Mouse (Mus musculus) CH12.LX (cell line): ENCODE data around the gene 3110001I22Rik. TPM values are rescaled to one million over a fixed set of nuclear protein-coding genes. Genes with fewer than 3 reads are reported as not detected.

Experiments used
- DNase-seq: peaks from one replicate; pipeline ENCODE4 v3.0.0-alpha.2; 2013; ENCODE audit errors: extremely low read depth
- H3K27ac ChIP-seq: 2 replicates; pipeline ENCODE4 v1.5.1; 2012; ENCODE audit warnings: low read depth, mild to moderate bottlenecking, control low read depth, moderate library complexity; ENCODE audit not compliant: insufficient read depth
- H3K27me3 ChIP-seq: replicated peaks from 2 replicates; pipeline ENCODE3; 2012; ENCODE audit warnings: inconsistent platforms
- H3K36me3 ChIP-seq, 2 experiments: replicated peaks in 1 of 2; 2 replicates each; pipeline versions ENCODE3 to v1.6.1; 2012; ENCODE audit warnings: inconsistent platforms in 1 of 2, low read length in 1 of 2, mild to moderate bottlenecking in 1 of 2, mixed read lengths in 1 of 2, moderate library complexity in 1 of 2; ENCODE audit not compliant: control insufficient read depth in 1 of 2, insufficient read depth in 1 of 2
- H3K4me1 ChIP-seq, 2 experiments: 2 replicates each; pipeline ENCODE4 v1.6.1; 2012; ENCODE audit warnings: inconsistent platforms in 1 of 2, moderate library complexity in 1 of 2; ENCODE audit not compliant: insufficient read depth in 2 of 2, control insufficient read depth in 1 of 2
- H3K4me2 ChIP-seq: 2 replicates; pipeline ENCODE4 v1.6.1; 2012; ENCODE audit warnings: low read depth, mild to moderate bottlenecking, control low read depth; ENCODE audit not compliant: poor library complexity, insufficient read depth, severe bottlenecking
- H3K4me3 ChIP-seq, 3 experiments: fragments of 150-350 bp in 1 of 3; sonication (generic) in 1 of 3; replicated peaks in 1 of 3; 2 replicates each; pipeline versions ENCODE3 to v1.5.1; 2011 to 2012; ENCODE audit warnings: low read depth in 2 of 3, low read length in 2 of 3, mild to moderate bottlenecking in 2 of 3, moderate library complexity in 2 of 3, control low read depth in 1 of 3, improper control_type of control experiment in 1 of 3, inconsistent platforms in 1 of 3, mixed read lengths in 1 of 3; ENCODE audit not compliant: poor library complexity in 1 of 3
- H3K79me2 ChIP-seq: replicated peaks from 2 replicates; pipeline ENCODE4 v1.6.1; 2012; ENCODE audit warnings: mild to moderate bottlenecking, moderate library complexity; ENCODE audit not compliant: control insufficient read depth, poor library complexity, insufficient read depth, severe bottlenecking; ENCODE audit errors: extremely low read depth
- H3K9ac ChIP-seq: 2 replicates; pipeline ENCODE4 v1.6.1; 2012; ENCODE audit warnings: low read depth, mild to moderate bottlenecking, control low read depth, moderate library complexity; ENCODE audit not compliant: insufficient read depth
- H3K9me3 ChIP-seq: replicated peaks from 2 replicates; pipeline ENCODE3; 2012; ENCODE audit warnings: low read length, inconsistent platforms, mixed read lengths
- BHLHE40 ChIP-seq: IDR thresholded peaks from 2 replicates; pipeline ENCODE4 v1.6.1; 2011; ENCODE audit warnings: mild to moderate bottlenecking, low read depth, low read length, improper control_type of control experiment
- CHD1 ChIP-seq: IDR thresholded peaks from 2 replicates; pipeline ENCODE4 v1.6.1; 2012; ENCODE audit warnings: low read depth, low read length, improper control_type of control experiment, inconsistent platforms
- E2F4 ChIP-seq: IDR thresholded peaks from 2 replicates; pipeline ENCODE4 v1.6.1; 2011; ENCODE audit warnings: low read depth, low read length, improper control_type of control experiment; ENCODE audit not compliant: insufficient replicate concordance
- ELF1 ChIP-seq: IDR thresholded peaks from 2 replicates; pipeline ENCODE4 v1.6.1; 2014; ENCODE audit warnings: low read depth, mild to moderate bottlenecking, inconsistent platforms, low read length, improper control_type of control experiment
- ETS1 ChIP-seq: conservative IDR thresholded peaks from 2 replicates; pipeline ENCODE4 v1.6.1; 2012; ENCODE audit warnings: low read depth, mild to moderate bottlenecking, inconsistent platforms, low read length, improper control_type of control experiment, moderate library complexity
- GABPA ChIP-seq: IDR thresholded peaks from 2 replicates; pipeline ENCODE4 v1.6.1; 2012; ENCODE audit warnings: low read depth, low read length, improper control_type of control experiment, inconsistent platforms; ENCODE audit not compliant: insufficient replicate concordance
- HCFC1 ChIP-seq: IDR thresholded peaks from 2 replicates; pipeline ENCODE4 v1.6.1; 2012; ENCODE audit warnings: low read depth, mild to moderate bottlenecking, inconsistent platforms, low read length, improper control_type of control experiment
- IRF4 ChIP-seq: IDR thresholded peaks from 2 replicates; pipeline ENCODE4 v1.6.1; 2014; ENCODE audit warnings: low read depth, mild to moderate bottlenecking, inconsistent platforms, low read length, improper control_type of control experiment
- JUN ChIP-seq: IDR thresholded peaks from 2 replicates; pipeline ENCODE4 v1.6.1; 2011; ENCODE audit warnings: low read depth, mild to moderate bottlenecking, low read length, improper control_type of control experiment, moderate library complexity; ENCODE audit not compliant: insufficient read depth
- KAT2A ChIP-seq: IDR thresholded peaks from 2 replicates; pipeline ENCODE4 v1.6.1; 2012; ENCODE audit warnings: low read length, improper control_type of control experiment, inconsistent platforms; ENCODE audit not compliant: insufficient replicate concordance
- MAFK ChIP-seq: IDR thresholded peaks from 2 replicates; pipeline ENCODE4 v1.6.1; 2011; ENCODE audit warnings: low read length, improper control_type of control experiment; ENCODE audit not compliant: insufficient replicate concordance
- MEF2A ChIP-seq: IDR thresholded peaks from 2 replicates; pipeline ENCODE4 v1.6.1; 2014; ENCODE audit warnings: low read depth, mild to moderate bottlenecking, inconsistent platforms, low read length, improper control_type of control experiment, borderline replicate concordance
- MXI1 ChIP-seq: IDR thresholded peaks from 2 replicates; pipeline ENCODE4 v1.6.1; 2011; ENCODE audit warnings: mild to moderate bottlenecking, low read depth, low read length, improper control_type of control experiment
- MYC ChIP-seq: IDR thresholded peaks from 2 replicates; pipeline ENCODE4 v1.6.1; 2011; ENCODE audit warnings: low read depth, mild to moderate bottlenecking, improper control_type of control experiment, low read length
- NELFE ChIP-seq: IDR thresholded peaks from 2 replicates; pipeline ENCODE4 v1.6.1; 2011; ENCODE audit warnings: low read depth, low read length, improper control_type of control experiment
- NRF1 ChIP-seq: IDR thresholded peaks from 2 replicates; pipeline ENCODE4 v1.6.1; 2014; ENCODE audit warnings: low read depth, mild to moderate bottlenecking, inconsistent platforms, low read length, improper control_type of control experiment, moderate library complexity
- PAX5 ChIP-seq: IDR thresholded peaks from 2 replicates; pipeline ENCODE4 v1.6.1; 2012; ENCODE audit warnings: low read length, inconsistent platforms, mixed read lengths
- POLR2A ChIP-seq: IDR thresholded peaks from 2 replicates; pipeline ENCODE4 v1.6.1; 2011; ENCODE audit warnings: low read depth, mild to moderate bottlenecking, improper control_type of control experiment, low read length
- POLR2AphosphoS2 ChIP-seq: IDR thresholded peaks from 2 replicates; pipeline ENCODE4 v1.6.1; 2011; ENCODE audit warnings: low read depth, low read length, improper control_type of control experiment
- RAD21 ChIP-seq: IDR thresholded peaks from 2 replicates; pipeline ENCODE4 v1.6.1; 2011; ENCODE audit warnings: low read depth, mild to moderate bottlenecking, low read length, improper control_type of control experiment, moderate library complexity
- RCOR1 ChIP-seq: conservative IDR thresholded peaks from 2 replicates; pipeline ENCODE4 v1.6.1; 2012; ENCODE audit warnings: low read depth, mild to moderate bottlenecking, inconsistent platforms, low read length, improper control_type of control experiment
- SIN3A ChIP-seq: IDR thresholded peaks from 2 replicates; pipeline ENCODE4 v1.6.1; 2012; ENCODE audit warnings: low read length, improper control_type of control experiment, inconsistent platforms
- SMC3 ChIP-seq: IDR thresholded peaks from 2 replicates; pipeline ENCODE4 v1.6.1; 2011; ENCODE audit warnings: low read depth, low read length, improper control_type of control experiment
- TBP ChIP-seq: conservative IDR thresholded peaks from 2 replicates; pipeline ENCODE4 v1.6.1; 2011; ENCODE audit warnings: low read depth, low read length, improper control_type of control experiment
- TCF12 ChIP-seq: IDR thresholded peaks from 2 replicates; pipeline ENCODE4 v1.6.1; 2014; ENCODE audit warnings: low read depth, mild to moderate bottlenecking, inconsistent platforms, low read length, improper control_type of control experiment
- ZC3H11A ChIP-seq: IDR thresholded peaks from 2 replicates; pipeline ENCODE4 v1.6.1; 2012; ENCODE audit warnings: low read depth, mild to moderate bottlenecking, inconsistent platforms, low read length, improper control_type of control experiment
- ZKSCAN1 ChIP-seq: IDR thresholded peaks from 2 replicates; pipeline ENCODE4 v1.6.1; 2012; ENCODE audit warnings: low read depth, inconsistent platforms, low read length, improper control_type of control experiment, borderline replicate concordance
- ZMIZ1 ChIP-seq: IDR thresholded peaks from 2 replicates; pipeline ENCODE4 v1.6.1; 2012; ENCODE audit warnings: low read depth, mild to moderate bottlenecking, inconsistent platforms, low read length, improper control_type of control experiment
- ZNF384 ChIP-seq: IDR thresholded peaks from 2 replicates; pipeline ENCODE4 v1.6.1; 2012; ENCODE audit warnings: low read depth, low read length, improper control_type of control experiment, inconsistent platforms
- dilution Hi-C: fragments of 300-500 bp; cut with MboI; formaldehyde crosslinking; loops from 2 replicates; pipeline ENCODE4 v1.14.3; 2020; ENCODE audit warnings: low sequenced_read_pairs; ENCODE audit not compliant: extremely low pct_unique_long_range_greater_than_20kb, extremely low pct_ligation_motif_present
- in situ Hi-C: fragments of 300-500 bp; cut with MboI; formaldehyde crosslinking; loops from 3 replicates; pipeline ENCODE4 v1.14.3; 2019; ENCODE audit warnings: low sequenced_read_pairs, low pct_ligation_motif_present, low pct_unique_long_range_greater_than_20kb, mixed read lengths
- polyA plus RNA-seq: library from polyadenylated mRNA; unstranded; fragments of >175 nt; gene quantifications from 2 replicates; pipeline ENCODE4 v1.2.1, GENCODE M21; 2012; ENCODE audit warnings: low read depth; ENCODE audit not compliant: insufficient read length
- total RNA-seq, 2 experiments: library from RNA; depleted of rRNA; stranded (reverse); fragments of 300-350 nt in 1 of 2; fragments of >200 nt in 1 of 2; gene quantifications; 2 replicates each; pipeline ENCODE4 v1.2.3; 2012 to 2014

The 3110001I22Rik gene
- total RNA-seq (2012; rRNA removed) (5.6 and 9.0 TPM in 2 replicates), total RNA-seq (2014; rRNA removed) (24.2 and 25.4 TPM in 2 replicates), polyA plus RNA-seq (10.8 TPM in 2 replicates)

DNA sequence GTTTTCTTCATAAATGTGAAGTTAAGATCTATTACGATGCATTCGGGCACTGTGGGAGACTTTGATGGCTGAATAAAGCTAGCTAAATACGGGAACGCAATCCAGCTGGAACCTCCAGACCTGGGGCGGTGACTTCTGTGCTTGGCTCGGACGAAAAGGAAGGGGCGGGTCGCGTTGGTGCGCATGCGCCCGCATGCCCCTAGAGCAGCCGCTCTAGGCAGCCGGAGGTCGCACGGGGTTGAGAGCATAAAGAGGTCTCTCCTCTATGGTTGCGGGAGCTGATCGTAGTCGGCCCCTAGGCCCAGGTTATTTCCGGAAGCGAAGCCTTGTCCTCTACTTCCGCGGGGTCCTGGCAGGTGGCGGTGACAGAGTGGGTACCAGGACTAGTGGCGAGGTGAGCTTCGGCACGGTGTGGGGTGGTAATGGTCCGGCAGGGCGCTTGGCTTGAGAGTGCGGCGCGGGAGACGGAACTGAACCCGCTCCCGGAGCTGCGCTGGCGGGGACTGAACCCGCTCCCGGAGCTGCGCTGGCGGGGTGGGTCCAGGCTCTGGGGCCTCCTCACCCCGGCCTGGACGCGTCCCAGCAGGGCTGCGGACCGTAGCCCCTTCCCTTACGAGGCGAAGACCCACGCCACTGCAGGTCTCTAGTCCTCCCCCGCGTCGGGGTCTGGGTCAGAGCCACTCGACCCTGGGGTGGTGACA, at the start of gene 3110001I22Rik, which contains the start of gene Bfar:
Gene 3110001I22Rik, plus strand, starts transcription at position 245 of the 701 bp plus-strand sequence.
Gene Bfar, plus strand, starts transcription at position 174 of the 701 bp plus-strand sequence.
- Histone ChIP-seq H3K36me3 (peaks cover 6 to 26% of the 10 kb centered on the region in 2 experiments), H3K4me3 (peak within 1 kb of the TSS; percentile 65 to 86 (median 81)), H3K27me3 (no peaks in the 10 kb centered on the region), H3K9ac (peak within 1 kb of the TSS; percentile 86), H3K9me3 (no peaks in the 10 kb centered on the region), H3K79me2 (peaks cover 43% of the 10 kb centered on the region), H3K4me1 (peaks cover 0 to 40% of the 10 kb centered on the region in 2 experiments), H3K4me2 (peak within 1 kb of the TSS; percentile 92), H3K27ac (peak within 1 kb of the TSS; percentile 39)
- in situ Hi-C loops (no loop called here), dilution Hi-C loops (no loop called here)
- TF ChIP-seq TBP = peak; percentile 97
- peak; percentile 30; the same call in 1 of the 2 replicates for TF ChIP-seq ETS1
- TF ChIP-seq PAX5 = no peak
- no peak for TF ChIP-seq ZNF384
- 0 out of 2 replicates have a peak, but pooled peaks have one; percentile 48 for TF ChIP-seq BHLHE40
- 0 out of 2 replicates have a peak, but pooled peaks have one; percentile 18 for TF ChIP-seq CHD1
- peak; percentile 97 for TF ChIP-seq NRF1
- TF ChIP-seq POLR2AphosphoS2 = peak; percentile 80
- no peak for TF ChIP-seq MAFK
- TF ChIP-seq NELFE = peak; percentile 99
- no peak for TF ChIP-seq RCOR1
- peak; percentile 75 for TF ChIP-seq GABPA
- TF ChIP-seq MYC = no peak; the same call in none of the 2 replicates
- peak; percentile 73; the same call in 1 of the 2 replicates for TF ChIP-seq E2F4
- TF ChIP-seq KAT2A = peak; percentile 85; the same call in 1 of the 2 replicates
- TF ChIP-seq ZC3H11A = no peak
- no peak for TF ChIP-seq JUN
- peak; percentile 23; the same call in 1 of the 2 replicates for TF ChIP-seq MEF2A
- TF ChIP-seq SMC3 = no peak
- no peak for TF ChIP-seq RAD21
- no peak for TF ChIP-seq ZKSCAN1
- peak; percentile 93 for TF ChIP-seq TCF12
- TF ChIP-seq IRF4 = no peak
- TF ChIP-seq SIN3A = peak; percentile 83
- TF ChIP-seq MXI1 = peak; percentile 66; the same call in 1 of the 2 replicates
- peak; percentile 97 for TF ChIP-seq POLR2A
- peak; percentile 93 for TF ChIP-seq ZMIZ1
- peak; percentile 93 for TF ChIP-seq HCFC1
- TF ChIP-seq ELF1 = peak; percentile 96
- peak; percentile 97 for DNase-seq
